Mouse (Mus musculus): ENCODE data around the gene D630045J12Rik. TPM values are rescaled to one million over a fixed set of nuclear protein-coding genes. Genes with fewer than 3 reads are reported as not detected.

D630045J12Rik gene
- polyA plus RNA-seq, 1 experiment from 2014 or later: 0.13 TPM

- H3K4me2 ChIP-seq (ENCODE audit: low read depth, low read length): no peak overlapping the region
- no peaks in the 10 kb centered on the region for H3K36me3 ChIP-seq (replicated peaks; ENCODE audit: insufficient read depth, low read length)
- DNase-seq (no peak), ATAC-seq (no peak)
- H3K9me3 ChIP-seq (ENCODE audit: low read length): no peaks in the 10 kb centered on the region
- TF ChIP-seq CTCF (IDR thresholded peaks at IDR 0.05; ENCODE audit: low read depth) (no peak), EP300 (IDR thresholded peaks at IDR 0.05; ENCODE audit: low read depth) (no peak)
- H3K27ac ChIP-seq (ENCODE audit: low read depth): no peak overlapping the region
- no peaks in the 10 kb centered on the region for H3K27me3 ChIP-seq (ENCODE audit: insufficient read depth, low read length)
- 63% methylated on average over 4 of the region's 4 CpGs for WGBS (ENCODE audit: insufficient replicate concordance)
- no peak overlapping the region for H3K9ac ChIP-seq (replicated peaks)
- peaks cover 2% of the 10 kb centered on the region for H3K4me1 ChIP-seq (ENCODE audit: insufficient read depth)
- H3K4me3 ChIP-seq (ENCODE audit: low read depth, low read length): no peak overlapping the region
Observed at GRCm38 (mm10) chr6:38238382-38238781, 15.4 kb downstream of the D630045J12Rik start.

- Histone ChIP-seq H3K4me1 (ENCODE audit: insufficient read depth) (no peaks in the 10 kb centered on the region; the same call in 1 of the 2 replicates), H3K4me3 (ENCODE audit: low read depth, low read length) (no peak overlapping the region), H3K9ac (replicated peaks) (no peak overlapping the region), H3K27me3 (ENCODE audit: insufficient read depth, low read length) (no peaks in the 10 kb centered on the region), H3K4me2 (ENCODE audit: low read depth, low read length) (no peak overlapping the region), H3K9me3 (ENCODE audit: low read length) (no peaks in the 10 kb centered on the region), H3K36me3 (replicated peaks; ENCODE audit: insufficient read depth, low read length) (no peaks in the 10 kb centered on the region), H3K27ac (ENCODE audit: low read depth) (no peak overlapping the region)
- WGBS (ENCODE audit: insufficient replicate concordance): 67% methylated on average over 7 of the region's 7 CpGs
- DNase-seq: peak; percentile 27
- TF ChIP-seq CTCF (IDR thresholded peaks at IDR 0.05; ENCODE audit: low read depth) (no peak), EP300 (IDR thresholded peaks at IDR 0.05; ENCODE audit: low read depth) (no peak)
- peak; percentile 86 for ATAC-seq
Observed at GRCm38 (mm10) chr6:38235991-38236658, 17.7 kb downstream of the D630045J12Rik start.

GRCm38 (mm10) chr6:38233803-38234202 lies 20.0 kb downstream of the D630045J12Rik start:
- Histone ChIP-seq H3K4me3 (ENCODE audit: low read depth, low read length) (no peak overlapping the region), H3K27me3 (ENCODE audit: insufficient read depth, low read length) (no peaks in the 10 kb centered on the region), H3K4me2 (ENCODE audit: low read depth, low read length) (no peak overlapping the region), H3K36me3 (replicated peaks; ENCODE audit: insufficient read depth, low read length) (no peaks in the 10 kb centered on the region), H3K9ac (replicated peaks) (no peak overlapping the region), H3K9me3 (ENCODE audit: low read length) (no peaks in the 10 kb centered on the region), H3K27ac (ENCODE audit: low read depth) (no peak overlapping the region), H3K4me1 (ENCODE audit: insufficient read depth) (no peaks in the 10 kb centered on the region)
- no peak for ATAC-seq
- TF ChIP-seq CTCF (IDR thresholded peaks at IDR 0.05; ENCODE audit: low read depth): no peak
- TF ChIP-seq EP300 (IDR thresholded peaks at IDR 0.05; ENCODE audit: low read depth): no peak
- DNase-seq: no peak
- WGBS (ENCODE audit: insufficient replicate concordance): 78% methylated on average over 3 of the region's 3 CpGs

- no peaks in the 10 kb centered on the region for H3K36me3 ChIP-seq (replicated peaks; ENCODE audit: insufficient read depth, low read length)
- no peak for TF ChIP-seq EP300 (IDR thresholded peaks at IDR 0.05; ENCODE audit: low read depth)
- no peak for TF ChIP-seq CTCF (IDR thresholded peaks at IDR 0.05; ENCODE audit: low read depth)
- no peak overlapping the region for H3K27ac ChIP-seq (ENCODE audit: low read depth)
- no peak overlapping the region for H3K9ac ChIP-seq (replicated peaks)
- no peak overlapping the region for H3K4me2 ChIP-seq (ENCODE audit: low read depth, low read length)
- H3K27me3 ChIP-seq (ENCODE audit: insufficient read depth, low read length): no peaks in the 10 kb centered on the region
- H3K4me1 ChIP-seq (ENCODE audit: insufficient read depth): no peaks in the 10 kb centered on the region
- DNase-seq (no peak), ATAC-seq (no peak)
- H3K9me3 ChIP-seq (ENCODE audit: low read length): peaks cover 1% of the 10 kb centered on the region
- H3K4me3 ChIP-seq (ENCODE audit: low read depth, low read length): no peak overlapping the region
- WGBS (ENCODE audit: insufficient replicate concordance): 75% methylated on average over 3 of the region's 3 CpGs
Observed at GRCm38 (mm10) chr6:38232917-38233316, 20.9 kb downstream of the D630045J12Rik start.

GRCm38 (mm10) chr6:38231994-38232393 lies 21.8 kb downstream of the D630045J12Rik start:
- ATAC-seq (no peak), DNase-seq (no peak)
- no peak overlapping the region for H3K27ac ChIP-seq (ENCODE audit: low read depth)
- peaks cover 3% of the 10 kb centered on the region for H3K9me3 ChIP-seq (ENCODE audit: low read length)
- no peaks in the 10 kb centered on the region for H3K27me3 ChIP-seq (ENCODE audit: insufficient read depth, low read length)
- WGBS (ENCODE audit: insufficient replicate concordance): 58% methylated on average over 4 of the region's 4 CpGs
- H3K4me2 ChIP-seq (ENCODE audit: low read depth, low read length): no peak overlapping the region
- H3K4me1 ChIP-seq (ENCODE audit: insufficient read depth): no peaks in the 10 kb centered on the region
- no peak overlapping the region for H3K9ac ChIP-seq (replicated peaks)
- TF ChIP-seq EP300 (IDR thresholded peaks at IDR 0.05; ENCODE audit: low read depth) (no peak), CTCF (IDR thresholded peaks at IDR 0.05; ENCODE audit: low read depth) (no peak)
- no peak overlapping the region for H3K4me3 ChIP-seq (ENCODE audit: low read depth, low read length)
- no peaks in the 10 kb centered on the region for H3K36me3 ChIP-seq (replicated peaks; ENCODE audit: insufficient read depth, low read length)

GRCm38 (mm10) chr6:38224079-38224478 lies 29.7 kb downstream of the D630045J12Rik start:
- WGBS (ENCODE audit: insufficient replicate concordance): 63% methylated on average over 1 of the region's 1 CpGs
- ATAC-seq: no peak

More at GRCm38 (mm10) chr6:38224079-38224478, 29.7 kb downstream of the D630045J12Rik start:
- TF ChIP-seq EP300 (IDR thresholded peaks at IDR 0.05; ENCODE audit: low read depth) (no peak), CTCF (IDR thresholded peaks at IDR 0.05; ENCODE audit: low read depth) (no peak)
- H3K27ac ChIP-seq (ENCODE audit: low read depth): no peak overlapping the region
- no peak overlapping the region for H3K9ac ChIP-seq (replicated peaks)
- H3K4me1 ChIP-seq (ENCODE audit: insufficient read depth): no peaks in the 10 kb centered on the region
- peaks cover 3% of the 10 kb centered on the region for H3K9me3 ChIP-seq (ENCODE audit: low read length)
- H3K4me3 ChIP-seq (ENCODE audit: low read depth, low read length): no peak overlapping the region
- no peaks in the 10 kb centered on the region for H3K27me3 ChIP-seq (ENCODE audit: insufficient read depth, low read length)
- H3K4me2 ChIP-seq (ENCODE audit: low read depth, low read length): no peak overlapping the region
- H3K36me3 ChIP-seq (replicated peaks; ENCODE audit: insufficient read depth, low read length): no peaks in the 10 kb centered on the region
- no peak for DNase-seq
